ENCODE assay signal across 8 mouse cellular contexts in the genomic region with DNA sequence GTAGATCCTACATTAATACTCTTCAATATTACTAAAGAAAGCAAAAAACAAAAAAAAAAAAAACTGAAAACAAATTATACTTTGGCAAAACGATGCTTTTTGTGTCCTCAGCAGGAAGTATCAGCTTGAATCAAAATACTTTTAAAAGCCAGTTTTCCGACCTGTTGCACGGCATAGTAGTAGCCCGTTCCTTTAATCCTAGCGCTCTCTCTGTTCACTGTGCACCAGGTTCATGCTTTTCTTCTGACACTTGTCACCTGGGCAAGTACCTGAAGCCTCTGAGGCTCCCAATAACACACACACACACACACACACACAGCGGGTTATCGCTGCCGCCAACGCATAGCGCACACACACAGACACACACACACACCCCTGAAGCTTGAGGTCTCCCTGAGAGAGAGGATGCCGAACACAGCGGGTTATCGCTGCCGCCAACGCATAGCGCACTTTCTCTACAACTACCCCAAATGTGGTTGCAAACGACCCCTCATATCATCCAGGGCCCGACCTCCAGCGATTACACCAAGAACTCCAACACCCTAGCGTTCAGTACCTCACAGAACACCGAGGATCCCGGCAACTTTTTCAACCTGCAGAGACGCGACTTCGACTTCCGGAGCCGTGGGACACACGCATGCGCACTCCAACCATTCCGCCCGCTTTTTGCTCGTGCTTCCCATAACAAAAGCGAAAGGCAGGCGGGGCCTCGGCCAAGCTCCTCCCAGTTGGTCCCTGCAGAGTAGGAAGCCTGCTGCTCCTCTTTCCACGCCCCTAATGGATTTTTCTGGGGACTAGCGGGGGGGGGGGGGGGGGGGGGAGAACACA. TPM values are rescaled to one million over a fixed set of nuclear protein-coding genes. Genes with fewer than 3 reads are reported as not detected.
DNase-seq lines count a peak whose midpoint lies in the region; ATAC-seq lines count a peak whose summit lies in the region.

A gene (minus strand): TSS at position 645 of the 828 bp plus-strand sequence.

- no peaks in the 10 kb centered on the region for H3K4me1 ChIP-seq in hindbrain, embryonic 16.5 days (ENCODE audit: control insufficient read depth, insufficient read depth, low read depth, low read length)

- H3K4me3 ChIP-seq in hindbrain, embryonic 16.5 days (ENCODE audit: low read length): peak within 1 kb of the TSS; percentile 77
- peak within 1 kb of the TSS; percentile 96 for H3K4me3 ChIP-seq in macrophage (ENCODE audit: inconsistent target)

- no peaks in the 10 kb centered on the region for H3K27me3 ChIP-seq in hindbrain, embryonic 16.5 days (replicated peaks; ENCODE audit: control insufficient read depth, insufficient read depth, low read length)

- whole genome bisulfite sequencing in hindbrain, embryonic 16.5 days: under 1% methylated on average over 37 of the region's 37 CpGs
- WGBS in macrophage (ENCODE audit: missing documents): 0% methylated on average over 37 of the region's 37 CpGs

- ATAC-seq in hindbrain, embryonic 16.5 days: peak; percentile 100

- H3K27ac ChIP-seq in hindbrain, embryonic 16.5 days (ENCODE audit: low read depth, low read length): peak within 1 kb of the TSS; percentile 44; the same call in 1 of the 2 replicates
- H3K27ac ChIP-seq in macrophage: peak within 1 kb of the TSS; percentile 42

- peak within 1 kb of the TSS; percentile 72 for H3K9ac ChIP-seq in hindbrain, embryonic 16.5 days (ENCODE audit: low read depth, low read length)

- no peaks in the 10 kb centered on the region for H3K9me3 ChIP-seq in hindbrain, embryonic 16.5 days (ENCODE audit: control insufficient read depth, low read length)

- peaks cover 13% of the 10 kb centered on the region; the same call in 1 of the 2 replicates for H3K79me2 ChIP-seq in macrophage (ENCODE audit: inconsistent target)

- DNase-seq in WW6 (ENCODE audit: low read depth, low spot score): peak; percentile 93
- peak; percentile 92 to 96 for DNase-seq in cerebellum, postnatal 4 days (ENCODE audit: low spot score in 2 of 2)
- peak; percentile 98 for DNase-seq in gastrocnemius, adult 18-20 months (ENCODE audit: low spot score)
- DNase-seq in left cerebral cortex, adult 18-20 months (ENCODE audit: low spot score in 2 of 2): peak; percentile 98
- DNase-seq in right cerebral cortex, adult 18-20 months: peak; percentile 98
- peak; percentile 92 for DNase-seq in urinary bladder, postnatal 10 days (ENCODE audit: low spot score)

- H3K4me2 ChIP-seq in hindbrain, embryonic 16.5 days (ENCODE audit: low read length): peak within 1 kb of the TSS; percentile 84

- H3K36me3 ChIP-seq in hindbrain, embryonic 16.5 days (ENCODE audit: control insufficient read depth, insufficient read depth, low read length): no peaks in the 10 kb centered on the region
- peaks cover 5% of the 10 kb centered on the region; the same call in 1 of the 2 replicates for H3K36me3 ChIP-seq in macrophage (ENCODE audit: inconsistent target)

RNA-seq across cellular contexts. Expression of the gene that starts here (rescaled TPM):
- total RNA-seq in gastrocnemius, adult 18-20 months (2021): 1 to 10 TPM in 1 of 2 experiments, under 1 TPM in 1; 0.80 to 1.1 TPM
- polyA plus RNA-seq in hindbrain, embryonic 16.5 days (2015; fragmentation: Nextera tagmentation; extraction: Ambion mirVana): 5.3 and 5.8 TPM in 2 replicates
- 1 to 10 TPM; 5.4 to 5.9 TPM for total RNA-seq in left cerebral cortex, adult 18-20 months (2021)
- total RNA-seq in macrophage (2018; cell fraction: chromatin; rRNA removed): 100 to 1,000 TPM in 24 of 26 experiments, 10 to 100 TPM in 2; 59.9 to 321 (median 173) TPM
- total RNA-seq in macrophage (2018; cell fraction: cytosol; rRNA removed): 10 to 100 TPM in 13 of 26 experiments, 1 to 10 TPM in 13; 6.7 to 18.2 (median 9.8) TPM
- 100 to 1,000 TPM in 10 of 26 experiments, 10 to 100 TPM in 16; 52.8 to 192 (median 91.0) TPM for total RNA-seq in macrophage (2018; cell fraction: nucleus; rRNA removed)
- polyA plus RNA-seq in macrophage (2018): 6.4 to 23.1 TPM (median 13.3 TPM) in 3 replicates

Comparison
In these comparisons a context has a peak if more than half of its experiments do, and no peak if none do; other contexts are left out.
1. Peak in every context shown above with its lines: DNase-seq, ATAC-seq, H3K4me3 ChIP-seq and H3K27ac ChIP-seq.